Mouse (Mus musculus) hindbrain, postnatal 0 days (tissue): ENCODE measurements around the gene Gm20388. TPM values are rescaled to one million over a fixed set of nuclear protein-coding genes. Genes with fewer than 3 reads are reported as not detected.

Experiments used
- ATAC-seq: fragments of 200-750 bp; cut with Nextera tagmentation; 2 replicates; pipeline ENCODE4 v1.8.0; 2017; ENCODE audit warnings: mild to moderate bottlenecking, moderate TSS enrichment, moderate library complexity
- DNase-seq: peaks from one replicate; pipeline ENCODE4 v3.0.0-alpha.2; 2015; ENCODE audit warnings: low spot score
- H3K27ac ChIP-seq: fragments of 300-500 bp; sonication (generic); 2 replicates; pipeline ENCODE4 v1.5.1; 2014; ENCODE audit warnings: mild to moderate bottlenecking
- H3K27me3 ChIP-seq: fragments of 300-500 bp; sonication (generic); 2 replicates; pipeline ENCODE4 v1.6.1; 2014; ENCODE audit warnings: low read length, mixed read lengths; ENCODE audit not compliant: insufficient read depth
- H3K36me3 ChIP-seq: fragments of 300-500 bp; sonication (generic); 2 replicates; pipeline ENCODE4 v1.6.1; 2014; ENCODE audit warnings: low read length, mixed read lengths; ENCODE audit not compliant: insufficient read depth
- H3K4me1 ChIP-seq: fragments of 300-500 bp; sonication (generic); 2 replicates; pipeline ENCODE4 v1.6.1; 2014; ENCODE audit warnings: antibody characterized with exemption, low read length, mixed read lengths; ENCODE audit not compliant: insufficient read depth
- H3K4me2 ChIP-seq: fragments of 300-500 bp; sonication (generic); 2 replicates; pipeline ENCODE4 v1.6.1; 2014; ENCODE audit warnings: low read depth, mild to moderate bottlenecking, low read length, moderate library complexity, mixed read lengths
- H3K4me3 ChIP-seq: fragments of 300-500 bp; sonication (generic); 2 replicates; pipeline ENCODE4 v1.5.1; 2014; ENCODE audit warnings: low read length
- H3K9ac ChIP-seq: fragments of 300-500 bp; sonication (generic); replicated peaks from 2 replicates; pipeline ENCODE4 v1.6.1; 2014; ENCODE audit warnings: mild to moderate bottlenecking, low read length, moderate library complexity, mixed read lengths
- H3K9me3 ChIP-seq: fragments of 300-500 bp; sonication (generic); 2 replicates; pipeline ENCODE4 v1.6.1; 2016; ENCODE audit warnings: low read length, mixed read lengths
- CTCF ChIP-seq: IDR thresholded peaks from 2 replicates; pipeline ENCODE4 v1.5.1; 2016; ENCODE audit warnings: antibody characterized with exemption, control low read depth, low read depth
- WGBS: fragments of 180-500 bp; shearing (Covaris S2); extraction: QIAGEN DNeasy Blood & Tissue Kit; methylation state at CpG from one replicate; pipeline ENCODE4 v1.1.7; 2014; 5-methylcytosine and 5-hydroxymethylcytosine counted together
- polyA plus RNA-seq: library from polyadenylated mRNA; unstranded; fragments of >200 nt; fragmentation: Nextera tagmentation; extraction: Ambion mirVana; gene quantifications from 2 replicates; pipeline ENCODE4 v1.2.1, GENCODE M21; 2015
- total RNA-seq: library from RNA; depleted of rRNA; stranded (reverse); fragments of >200 nt; gene quantifications from 2 replicates; pipeline ENCODE4 v1.2.3, GENCODE M21; 2014

Gm20388 gene
- total and polyA plus RNA-seq, 2 experiments from 2014 or later, result 71.3 TPM; not detected in 1

- no peak for TF ChIP-seq CTCF
- Histone ChIP-seq H3K4me3 (no peak overlapping the region), H3K4me2 (no peak overlapping the region), H3K9me3 (no peaks in the 10 kb centered on the region), H3K27me3 (no peaks in the 10 kb centered on the region), H3K4me1 (peaks cover 20% of the 10 kb centered on the region), H3K27ac (peak overlapping the region; percentile 42; the same call in 1 of the 2 replicates), H3K36me3 (no peaks in the 10 kb centered on the region; the same call in 1 of the 2 replicates), H3K9ac (no peak overlapping the region)
- DNase-seq, result peak; percentile 53
- ATAC-seq, result peak; percentile 77
- WGBS, result 40% methylated on average over 7 of the region's 7 CpGs
These were observed 1708.9 kb downstream of the Gm20388 start for GRCm38 (mm10) chr8:121619401-121619995.

- no peak overlapping the region for H3K27ac ChIP-seq
- 77% methylated on average over 12 of the region's 12 CpGs for WGBS
- no peaks in the 10 kb centered on the region for H3K27me3 ChIP-seq
- peak; percentile 38 for DNase-seq
- H3K4me1 ChIP-seq, result peaks cover 24% of the 10 kb centered on the region
- no peaks in the 10 kb centered on the region for H3K9me3 ChIP-seq
- no peaks in the 10 kb centered on the region; the same call in 1 of the 2 replicates for H3K36me3 ChIP-seq
- no peak overlapping the region for H3K4me2 ChIP-seq
- no peak overlapping the region for H3K4me3 ChIP-seq
- no peak overlapping the region for H3K9ac ChIP-seq
- no peak for ATAC-seq
- TF ChIP-seq CTCF, result no peak
These were observed 1710.3 kb downstream of the Gm20388 start for GRCm38 (mm10) chr8:121620801-121621516.

DNA sequence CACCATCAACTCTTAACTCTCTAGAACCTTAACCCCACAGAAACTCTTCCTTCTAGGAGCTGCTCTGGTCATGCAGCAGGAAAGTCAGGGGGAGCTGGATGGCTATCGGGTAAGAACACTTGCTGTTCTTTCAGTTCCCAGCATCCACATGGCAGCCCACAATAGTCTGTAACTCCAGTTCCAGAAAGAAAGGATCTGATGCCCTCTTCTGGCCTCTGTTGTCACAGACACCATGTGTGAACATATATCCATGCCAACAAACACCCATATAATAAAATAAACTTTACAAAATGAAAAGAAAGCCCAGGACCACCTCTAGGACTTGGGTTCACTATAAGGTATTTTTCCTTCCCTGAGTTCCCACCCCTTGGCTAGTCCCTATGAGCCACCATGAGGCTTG, 1711.2 kb downstream of the Gm20388 start:
- no peak for ATAC-seq
- no peaks in the 10 kb centered on the region; the same call in 1 of the 2 replicates for H3K36me3 ChIP-seq
- no peaks in the 10 kb centered on the region for H3K9me3 ChIP-seq
- H3K4me3 ChIP-seq, result no peak overlapping the region
- no peak overlapping the region for H3K4me2 ChIP-seq
- H3K9ac ChIP-seq, result no peak overlapping the region
- DNase-seq, result peak; percentile 25
- no peak overlapping the region for H3K27ac ChIP-seq
- peak; percentile 37 for TF ChIP-seq CTCF
- H3K27me3 ChIP-seq, result no peaks in the 10 kb centered on the region
- peaks cover 27% of the 10 kb centered on the region for H3K4me1 ChIP-seq
- WGBS, result 43% methylated on average over 1 of the region's 1 CpGs

DNA sequence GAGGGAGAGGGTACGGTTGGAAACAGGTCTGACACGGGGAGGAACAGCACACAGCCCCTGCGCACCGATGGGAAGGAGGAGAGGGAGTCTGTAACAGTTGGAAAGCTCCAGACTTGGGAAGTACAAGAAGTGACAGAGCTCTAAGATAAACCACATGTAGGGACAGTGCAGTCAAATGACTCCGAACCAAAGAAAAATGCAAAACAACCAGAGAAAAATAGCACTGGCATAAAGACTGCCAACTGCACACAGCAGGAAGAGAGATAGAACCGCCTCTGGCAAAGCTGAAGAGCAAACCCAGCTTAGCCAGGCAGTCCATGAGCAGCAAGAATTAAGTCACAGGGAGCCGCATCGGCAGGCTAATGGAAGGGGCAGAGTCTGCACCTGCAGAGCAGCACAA, 1712.4 kb downstream of the Gm20388 start:
- Histone ChIP-seq H3K9ac (no peak overlapping the region), H3K27me3 (no peaks in the 10 kb centered on the region), H3K9me3 (no peaks in the 10 kb centered on the region), H3K4me3 (no peak overlapping the region), H3K4me2 (no peak overlapping the region), H3K4me1 (peaks cover 27% of the 10 kb centered on the region), H3K27ac (no peak overlapping the region), H3K36me3 (no peaks in the 10 kb centered on the region)
- no peak for TF ChIP-seq CTCF
- WGBS, result 50% methylated on average over 8 of the region's 8 CpGs
- ATAC-seq (no peak), DNase-seq (no peak)

DNA sequence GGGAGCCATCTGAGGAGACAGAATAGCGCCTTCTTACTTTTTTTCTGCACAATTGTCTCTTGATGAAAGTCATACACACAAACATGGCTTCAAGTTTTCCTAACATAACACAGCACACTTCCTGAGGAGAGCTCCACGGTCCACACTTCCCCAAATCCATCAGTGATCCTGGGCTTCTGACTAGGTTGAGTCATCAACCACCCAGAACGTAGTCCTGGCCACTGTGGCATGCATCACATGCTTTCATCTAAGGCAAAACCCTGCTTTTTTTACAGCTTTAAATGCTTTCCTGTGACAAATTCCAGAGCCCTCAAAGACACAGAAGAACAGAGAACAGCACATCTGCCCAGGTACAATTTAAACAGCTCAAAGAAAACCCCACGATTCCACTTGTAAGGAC, 1718.0 kb downstream of the Gm20388 start:
- no peak for DNase-seq
- Histone ChIP-seq H3K9ac (no peak overlapping the region), H3K27ac (no peak overlapping the region), H3K9me3 (no peaks in the 10 kb centered on the region), H3K4me1 (peaks cover 13% of the 10 kb centered on the region; the same call in 1 of the 2 replicates), H3K36me3 (no peaks in the 10 kb centered on the region), H3K4me3 (no peak overlapping the region), H3K27me3 (no peaks in the 10 kb centered on the region), H3K4me2 (no peak overlapping the region)
- no peak for TF ChIP-seq CTCF
- 96% methylated on average over 4 of the region's 4 CpGs for WGBS
- ATAC-seq, result no peak

- Histone ChIP-seq H3K27me3 (no peaks in the 10 kb centered on the region), H3K9ac (no peak overlapping the region), H3K9me3 (no peaks in the 10 kb centered on the region), H3K4me2 (no peak overlapping the region), H3K4me3 (no peak overlapping the region), H3K4me1 (peaks cover 7% of the 10 kb centered on the region; the same call in 1 of the 2 replicates), H3K36me3 (no peaks in the 10 kb centered on the region), H3K27ac (no peak overlapping the region; the same call in 1 of the 2 replicates)
- TF ChIP-seq CTCF, result no peak
- WGBS, result 62% methylated on average over 7 of the region's 7 CpGs
- 0 out of 2 replicates have a peak, but pooled peaks have one; percentile 38 for ATAC-seq
- no peak for DNase-seq
These were observed 1721.0 kb downstream of the Gm20388 start for GRCm38 (mm10) chr8:121631645-121632071.
